Mouse (Mus musculus) bone marrow, adult 2 months (tissue): Measurements from ENCODE around the gene Slc22a21.
"Not testable (repeated sequence)": the region's sequence is repeated elsewhere in the genome, so short reads cannot be mapped to it uniquely, and the experiment has no call there.

Experiments
- CTCF ChIP-seq: fragments of 200-500 bp; IDR thresholded peaks from 2 replicates; pipeline ENCODE4 v1.5.1; 2011; ENCODE audit warnings: low read length, control low read depth; ENCODE audit not compliant: control insufficient read depth, insufficient read depth
- POLR2A ChIP-seq: fragments of 200-500 bp; IDR thresholded peaks from 2 replicates; pipeline ENCODE4 v1.6.1; 2011; ENCODE audit warnings: low read depth, mild to moderate bottlenecking, control low read depth, low read length, borderline replicate concordance; ENCODE audit not compliant: control insufficient read depth

DNA sequence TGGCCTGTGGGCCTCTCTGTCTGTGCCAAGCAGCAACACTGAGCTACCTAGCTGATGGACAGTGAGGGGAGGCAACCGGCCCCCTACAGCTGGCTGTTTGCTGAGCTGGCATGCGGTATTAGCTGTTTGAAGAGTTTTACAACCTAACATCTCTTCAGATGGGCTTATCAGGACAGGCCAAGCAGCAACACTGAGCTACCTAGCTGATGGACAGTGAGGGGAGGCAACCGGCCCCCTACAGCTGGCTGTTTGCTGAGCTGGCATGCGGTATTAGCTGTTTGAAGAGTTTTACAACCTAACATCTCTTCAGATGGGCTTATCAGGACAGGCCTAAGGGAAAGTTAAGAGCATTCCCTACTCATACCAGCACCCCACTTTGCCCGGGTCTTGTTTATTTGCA is 26.2 kb upstream of the Slc22a21 start:
- not testable (repeated sequence) for TF ChIP-seq POLR2A, CTCF
